Mouse (Mus musculus): Measurements from ENCODE around the gene Depdc5.

Gene Depdc5

GRCm38 (mm10) chr5:32886739-32887138, 23.2 kb downstream of the Depdc5 start:
- intact Hi-C loops (cut with DNase I): no loop called here

- intact Hi-C loops (cut with DNase I): no loop called here
These were observed 44.0 kb downstream of the Depdc5 start for GRCm38 (mm10) chr5:32907496-32907895.

- intact Hi-C loops (cut with DNase I): no loop called here
These were observed 50.6 kb downstream of the Depdc5 start for GRCm38 (mm10) chr5:32914071-32914470.

- intact Hi-C loops (cut with DNase I): loop anchor here (5.0 kb wide), 1 partner anchor 113 kb away; no protein-coding TSS in a partner anchor
These were observed 55.8 kb downstream of the Depdc5 start for GRCm38 (mm10) chr5:32919281-32919680.

- intact Hi-C loops (cut with DNase I): no loop called here
These were observed 59.4 kb downstream of the Depdc5 start for GRCm38 (mm10) chr5:32922906-32923305.

GRCm38 (mm10) chr5:32930761-32931160, 67.3 kb downstream of the Depdc5 start:
- intact Hi-C loops (cut with DNase I): loop anchor here (5.0 kb wide), 1 partner anchor 92 kb away; no protein-coding TSS in a partner anchor

- intact Hi-C loops (cut with DNase I): loop anchor here (5.0 kb wide), 1 partner anchor 88 kb away; no protein-coding TSS in a partner anchor
These were observed 71.2 kb downstream of the Depdc5 start for GRCm38 (mm10) chr5:32934654-32935053.

GRCm38 (mm10) chr5:32940586-32940985, 77.1 kb downstream of the Depdc5 start:
- intact Hi-C loops (cut with DNase I): no loop called here

GRCm38 (mm10) chr5:32941209-32941924, 77.9 kb downstream of the Depdc5 start:
- intact Hi-C loops (cut with DNase I): no loop called here

GRCm38 (mm10) chr5:32950077-32950476, 86.6 kb downstream of the Depdc5 start:
- intact Hi-C loops (cut with DNase I): no loop called here

- intact Hi-C loops (cut with DNase I): no loop called here
These were observed 87.3 kb downstream of the Depdc5 start for GRCm38 (mm10) chr5:32950702-32951274.

GRCm38 (mm10) chr5:32955716-32956115, 92.2 kb downstream of the Depdc5 start:
- intact Hi-C loops (cut with DNase I): no loop called here

- intact Hi-C loops (cut with DNase I): no loop called here
These were observed 98.1 kb downstream of the Depdc5 start for GRCm38 (mm10) chr5:32961616-32962015.

- intact Hi-C loops (cut with DNase I): no loop called here
These were observed 99.1 kb downstream of the Depdc5 start for GRCm38 (mm10) chr5:32962581-32962980.

- intact Hi-C loops (cut with DNase I): loop anchor here (10.0 kb wide), 1 partner anchor 48 kb away; no protein-coding TSS in a partner anchor
These were observed 113.0 kb downstream of the Depdc5 start for GRCm38 (mm10) chr5:32976541-32976940.

- intact Hi-C loops (cut with DNase I): loop anchor here (10.0 kb wide), 1 partner anchor 48 kb away; no protein-coding TSS in a partner anchor
These were observed 113.7 kb downstream of the Depdc5 start for GRCm38 (mm10) chr5:32977179-32977578.

- intact Hi-C loops (cut with DNase I): no loop called here
These were observed 121.9 kb downstream of the Depdc5 start for GRCm38 (mm10) chr5:32985379-32985778.

GRCm38 (mm10) chr5:32987873-32988272, 124.4 kb downstream of the Depdc5 start:
- intact Hi-C loops (cut with DNase I): no loop called here

GRCm38 (mm10) chr5:32989959-32990640, 126.6 kb downstream of the Depdc5 start:
- intact Hi-C loops (cut with DNase I): loop anchor here (5.0 kb wide), 1 partner anchor 42 kb away; no protein-coding TSS in a partner anchor

- intact Hi-C loops (cut with DNase I): loop anchor here (5.0 kb wide), 1 partner anchor 41 kb away; no protein-coding TSS in a partner anchor
These were observed 127.7 kb downstream of the Depdc5 start for GRCm38 (mm10) chr5:32991152-32991551.

- intact Hi-C loops (cut with DNase I): loop anchor here (5.0 kb wide), 1 partner anchor 38 kb away; no protein-coding TSS in a partner anchor
These were observed 131.0 kb downstream of the Depdc5 start for GRCm38 (mm10) chr5:32994471-32994870.

- intact Hi-C loops (cut with DNase I): no loop called here
These were observed 132.3 kb downstream of the Depdc5 start for GRCm38 (mm10) chr5:32995756-32996155.
